Mouse (Mus musculus) right cerebral cortex, postnatal 25 days (tissue): ENCODE results near the gene Als2cr12.
"Not testable (repeated sequence)": the region's sequence is repeated elsewhere in the genome, so short reads cannot be mapped to it uniquely, and the experiment has no call there.

Experiments used
- DNase-seq: peaks from one replicate; pipeline ENCODE4 v3.0.0; 2022

Gene Als2cr12

GRCm38 (mm10) chr1:58717589-58718270 is 21.9 kb upstream of the Als2cr12 start:
- DNase-seq, result no peak

GRCm38 (mm10) chr1:58716883-58717220 is 21.1 kb upstream of the Als2cr12 start:
- DNase-seq, result no peak

GRCm38 (mm10) chr1:58716162-58716882 is 20.5 kb upstream of the Als2cr12 start:
- DNase-seq, result no peak

- no peak for DNase-seq
These were observed 19.7 kb upstream of the Als2cr12 start for GRCm38 (mm10) chr1:58715536-58715935.

- DNase-seq, result no peak
These were observed 18.6 kb upstream of the Als2cr12 start for GRCm38 (mm10) chr1:58714361-58714760.

GRCm38 (mm10) chr1:58713893-58714231 is 18.1 kb upstream of the Als2cr12 start:
- DNase-seq, result no peak

- peak; percentile 24 for DNase-seq
These were observed 17.5 kb upstream of the Als2cr12 start for GRCm38 (mm10) chr1:58713081-58713892.

GRCm38 (mm10) chr1:58712076-58713061 is 16.6 kb upstream of the Als2cr12 start:
- no peak for DNase-seq

GRCm38 (mm10) chr1:58711365-58712016 is 15.7 kb upstream of the Als2cr12 start, which contains the start of gene Cflar:
Gene Cflar (plus strand): TSS chr1:58711508.
- DNase-seq, result peak; percentile 60

GRCm38 (mm10) chr1:58710711-58711364 is 15.0 kb upstream of the Als2cr12 start:
- no peak for DNase-seq

GRCm38 (mm10) chr1:58710043-58710442 is 14.3 kb upstream of the Als2cr12 start:
- not testable (repeated sequence) for DNase-seq

GRCm38 (mm10) chr1:58700580-58701162 is 4.9 kb upstream of the Als2cr12 start:
- DNase-seq, result not testable (repeated sequence)

GRCm38 (mm10) chr1:58699988-58700387 is 4.2 kb upstream of the Als2cr12 start:
- no peak for DNase-seq

GRCm38 (mm10) chr1:58698781-58699180 is 3.0 kb upstream of the Als2cr12 start:
- DNase-seq, result no peak

- DNase-seq, result not testable (repeated sequence)
These were observed 1.8 kb upstream of the Als2cr12 start for GRCm38 (mm10) chr1:58697607-58698006.

GRCm38 (mm10) chr1:58693696-58694095 is 2.1 kb downstream of the Als2cr12 start:
- DNase-seq, result no peak

- not testable (repeated sequence) for DNase-seq
These were observed 4.1 kb downstream of the Als2cr12 start for GRCm38 (mm10) chr1:58691718-58692117.

- DNase-seq, result not testable (repeated sequence)
These were observed 4.8 kb downstream of the Als2cr12 start for GRCm38 (mm10) chr1:58690834-58691488.

GRCm38 (mm10) chr1:58690006-58690744 is 5.6 kb downstream of the Als2cr12 start:
- no peak for DNase-seq

GRCm38 (mm10) chr1:58689426-58689825 is 6.4 kb downstream of the Als2cr12 start:
- no peak for DNase-seq
